Mouse (Mus musculus) hindbrain, postnatal 0 days (tissue): Measurements from ENCODE around the gene Mast4. TPM values are rescaled to one million over a fixed set of nuclear protein-coding genes. Genes with fewer than 3 reads are reported as not detected.

Source experiments
- ATAC-seq: fragments of 200-750 bp; cut with Nextera tagmentation; 2 replicates; pipeline ENCODE4 v1.8.0; 2017; ENCODE audit warnings: mild to moderate bottlenecking, moderate TSS enrichment, moderate library complexity
- DNase-seq: peaks from one replicate; pipeline ENCODE4 v3.0.0-alpha.2; 2015; ENCODE audit warnings: low spot score
- H3K27ac ChIP-seq: fragments of 300-500 bp; sonication (generic); 2 replicates; pipeline ENCODE4 v1.5.1; 2014; ENCODE audit warnings: mild to moderate bottlenecking
- H3K27me3 ChIP-seq: fragments of 300-500 bp; sonication (generic); 2 replicates; pipeline ENCODE4 v1.6.1; 2014; ENCODE audit warnings: low read length, mixed read lengths; ENCODE audit not compliant: insufficient read depth
- H3K36me3 ChIP-seq: fragments of 300-500 bp; sonication (generic); 2 replicates; pipeline ENCODE4 v1.6.1; 2014; ENCODE audit warnings: low read length, mixed read lengths; ENCODE audit not compliant: insufficient read depth
- H3K4me1 ChIP-seq: fragments of 300-500 bp; sonication (generic); 2 replicates; pipeline ENCODE4 v1.6.1; 2014; ENCODE audit warnings: antibody characterized with exemption, low read length, mixed read lengths; ENCODE audit not compliant: insufficient read depth
- H3K4me2 ChIP-seq: fragments of 300-500 bp; sonication (generic); 2 replicates; pipeline ENCODE4 v1.6.1; 2014; ENCODE audit warnings: low read depth, mild to moderate bottlenecking, low read length, moderate library complexity, mixed read lengths
- H3K4me3 ChIP-seq: fragments of 300-500 bp; sonication (generic); 2 replicates; pipeline ENCODE4 v1.5.1; 2014; ENCODE audit warnings: low read length
- H3K9ac ChIP-seq: fragments of 300-500 bp; sonication (generic); replicated peaks from 2 replicates; pipeline ENCODE4 v1.6.1; 2014; ENCODE audit warnings: mild to moderate bottlenecking, low read length, moderate library complexity, mixed read lengths
- H3K9me3 ChIP-seq: fragments of 300-500 bp; sonication (generic); 2 replicates; pipeline ENCODE4 v1.6.1; 2016; ENCODE audit warnings: low read length, mixed read lengths
- CTCF ChIP-seq: IDR thresholded peaks from 2 replicates; pipeline ENCODE4 v1.5.1; 2016; ENCODE audit warnings: antibody characterized with exemption, control low read depth, low read depth
- WGBS: fragments of 180-500 bp; shearing (Covaris S2); extraction: QIAGEN DNeasy Blood & Tissue Kit; methylation state at CpG from one replicate; pipeline ENCODE4 v1.1.7; 2014; 5-methylcytosine and 5-hydroxymethylcytosine counted together
- polyA plus RNA-seq: library from polyadenylated mRNA; unstranded; fragments of >200 nt; fragmentation: Nextera tagmentation; extraction: Ambion mirVana; gene quantifications from 2 replicates; pipeline ENCODE4 v1.2.1, GENCODE M21; 2015
- total RNA-seq: library from RNA; depleted of rRNA; stranded (reverse); fragments of >200 nt; gene quantifications from 2 replicates; pipeline ENCODE4 v1.2.3, GENCODE M21; 2014

Mast4 gene
- total and polyA plus RNA-seq, 2 experiments from 2014 or later, result 23.5 to 31.7 TPM

DNA sequence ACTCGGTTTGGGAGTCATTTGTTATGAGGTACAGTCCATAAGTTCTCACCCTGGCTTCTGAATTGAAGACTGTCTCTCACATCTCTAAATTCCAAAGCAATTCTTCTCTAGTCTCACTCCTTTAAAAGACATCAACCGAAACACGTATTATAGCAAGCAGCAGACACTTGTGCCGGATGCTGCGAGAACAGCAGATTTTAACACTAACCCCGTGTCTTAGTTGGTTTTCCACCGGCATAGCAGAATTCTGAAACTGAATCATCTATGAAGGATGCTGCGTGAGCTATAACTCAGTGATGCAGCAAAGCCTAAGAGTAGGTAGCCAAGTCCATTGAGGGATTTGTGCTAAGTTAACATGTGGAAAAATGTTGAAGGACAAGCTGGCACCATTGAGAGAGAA, 10.5 kb upstream of the Mast4 start:
- DNase-seq (no peak), ATAC-seq (no peak)
- 91% methylated on average over 8 of the region's 8 CpGs for WGBS
- TF ChIP-seq CTCF, result no peak
- Histone ChIP-seq H3K27me3 (no peaks in the 10 kb centered on the region), H3K36me3 (no peaks in the 10 kb centered on the region), H3K4me2 (no peak overlapping the region), H3K9ac (no peak overlapping the region), H3K4me3 (no peak overlapping the region), H3K4me1 (no peaks in the 10 kb centered on the region), H3K27ac (no peak overlapping the region), H3K9me3 (no peaks in the 10 kb centered on the region)

DNA sequence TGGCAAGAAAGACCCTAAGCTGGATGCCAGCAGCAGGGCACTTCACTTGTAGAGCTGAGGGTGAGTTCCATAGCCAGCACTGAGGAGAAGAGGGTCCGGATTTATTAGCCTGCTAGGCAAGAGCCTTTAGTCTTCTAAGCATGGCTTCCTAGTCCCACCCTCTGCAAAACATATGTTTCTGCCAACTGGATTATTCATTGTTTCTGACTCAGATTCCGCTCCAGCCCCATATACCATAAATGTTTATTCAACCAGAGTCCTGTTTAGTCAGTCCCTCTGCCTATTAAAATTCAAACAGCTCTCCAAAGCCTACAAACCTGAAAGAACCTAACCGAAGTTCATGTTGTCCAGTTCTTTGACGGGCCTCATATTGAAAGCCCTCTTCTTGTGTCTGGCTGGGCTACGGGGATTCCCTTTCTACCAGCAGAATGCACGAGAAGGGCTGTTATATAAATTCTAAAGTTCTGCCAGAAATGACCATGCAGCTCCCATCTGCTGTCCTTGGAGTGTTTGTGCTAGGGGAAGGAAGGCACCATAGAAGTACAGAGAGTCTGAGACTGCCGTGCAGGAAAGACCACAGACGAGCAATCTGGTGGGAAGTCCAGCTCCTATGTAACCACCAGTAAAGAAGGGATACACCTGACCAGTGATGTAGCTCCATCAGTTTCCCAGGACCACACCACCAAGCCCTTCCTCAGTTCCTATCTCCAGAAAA, 9.9 kb upstream of the Mast4 start:
- Histone ChIP-seq H3K4me2 (no peak overlapping the region), H3K9ac (no peak overlapping the region), H3K27ac (no peak overlapping the region), H3K4me1 (no peaks in the 10 kb centered on the region), H3K36me3 (no peaks in the 10 kb centered on the region), H3K27me3 (no peaks in the 10 kb centered on the region), H3K4me3 (no peak overlapping the region), H3K9me3 (no peaks in the 10 kb centered on the region)
- no peak for TF ChIP-seq CTCF
- ATAC-seq (no peak), DNase-seq (no peak)
- WGBS, result 86% methylated on average over 8 of the region's 8 CpGs

DNA sequence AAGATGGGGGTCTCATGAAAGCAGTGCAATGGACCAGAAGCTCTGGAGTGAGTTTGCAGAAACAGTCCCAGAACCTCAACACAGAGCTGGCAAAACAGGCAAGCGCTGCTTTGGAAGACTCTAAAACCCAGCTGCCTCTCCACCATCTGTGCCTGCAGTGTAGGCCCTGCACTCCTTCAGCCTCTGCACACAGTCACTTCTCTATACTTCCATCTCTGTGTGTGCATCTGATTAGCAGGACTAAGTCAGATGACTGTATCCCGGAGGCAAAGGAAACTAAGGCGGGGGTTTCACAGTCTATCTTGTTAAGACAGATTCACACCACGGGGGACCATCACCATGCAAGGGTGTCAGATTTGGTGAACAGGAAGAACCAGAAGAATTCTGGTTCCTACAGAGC, 6.7 kb upstream of the Mast4 start:
- Histone ChIP-seq H3K4me1 (no peaks in the 10 kb centered on the region), H3K9me3 (no peaks in the 10 kb centered on the region), H3K27ac (no peak overlapping the region), H3K4me2 (no peak overlapping the region), H3K27me3 (0 out of 2 replicates have a peak, but pooled peaks cover 2% of the 10 kb centered on the region), H3K36me3 (no peaks in the 10 kb centered on the region), H3K9ac (no peak overlapping the region), H3K4me3 (no peak overlapping the region)
- TF ChIP-seq CTCF, result no peak
- 81% methylated on average over 4 of the region's 4 CpGs for WGBS
- DNase-seq (no peak), ATAC-seq (no peak)

DNA sequence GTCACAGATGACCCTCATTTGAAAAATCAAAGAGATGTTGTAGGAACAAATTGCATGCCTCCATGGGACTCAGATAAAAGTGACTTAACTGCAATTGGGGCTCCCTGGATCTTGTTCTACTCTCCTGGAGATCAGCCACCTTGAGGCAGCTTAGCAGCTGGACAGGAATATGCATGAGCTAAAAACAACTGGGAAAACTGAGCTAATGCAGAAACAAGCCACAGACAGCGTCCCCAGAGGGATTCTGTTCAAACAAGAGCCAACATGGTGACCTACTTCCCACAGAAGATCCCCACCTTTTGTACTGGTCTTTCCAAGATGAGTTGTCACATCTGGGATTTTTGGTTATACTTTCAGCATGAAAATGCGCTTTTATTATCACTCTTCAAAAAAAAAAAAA, 4.3 kb upstream of the Mast4 start:
- ATAC-seq (no peak), DNase-seq (no peak)
- Histone ChIP-seq H3K36me3 (no peaks in the 10 kb centered on the region), H3K27ac (no peak overlapping the region), H3K9me3 (no peaks in the 10 kb centered on the region), H3K9ac (no peak overlapping the region), H3K4me2 (no peak overlapping the region), H3K4me3 (no peak overlapping the region), H3K27me3 (peaks cover 5% of the 10 kb centered on the region; the same call in 1 of the 2 replicates), H3K4me1 (peaks cover 2% of the 10 kb centered on the region)
- no peak for TF ChIP-seq CTCF
- WGBS, result 78% methylated on average over 2 of the region's 2 CpGs

DNA sequence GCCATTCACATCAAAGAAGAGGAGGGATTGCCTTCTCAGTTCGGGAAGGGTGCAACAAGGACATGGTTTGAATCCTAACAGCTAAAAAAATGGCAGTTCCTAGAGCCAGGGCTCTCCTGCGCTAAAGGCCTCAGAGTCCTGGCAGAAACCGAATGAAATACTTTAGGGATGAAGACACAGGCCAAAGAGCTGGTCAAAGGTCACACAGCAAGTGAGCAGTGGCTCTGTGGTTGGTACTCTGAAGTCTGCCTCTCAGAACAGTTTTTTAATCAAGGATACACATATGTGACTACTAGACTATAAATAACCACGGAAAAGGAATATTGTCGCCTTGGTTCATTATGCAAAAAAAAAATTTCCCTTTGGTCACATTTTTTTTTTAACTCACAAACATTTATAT, 1.9 kb upstream of the Mast4 start:
- Histone ChIP-seq H3K9me3 (no peaks in the 10 kb centered on the region), H3K4me1 (peaks cover 4% of the 10 kb centered on the region), H3K4me2 (no peak overlapping the region), H3K36me3 (no peaks in the 10 kb centered on the region), H3K4me3 (no peak overlapping the region), H3K27ac (no peak overlapping the region), H3K27me3 (peaks cover 5% of the 10 kb centered on the region; the same call in 1 of the 2 replicates), H3K9ac (no peak overlapping the region)
- ATAC-seq (no peak), DNase-seq (no peak)
- TF ChIP-seq CTCF, result no peak
- WGBS, result 31% methylated on average over 5 of the region's 5 CpGs

DNA sequence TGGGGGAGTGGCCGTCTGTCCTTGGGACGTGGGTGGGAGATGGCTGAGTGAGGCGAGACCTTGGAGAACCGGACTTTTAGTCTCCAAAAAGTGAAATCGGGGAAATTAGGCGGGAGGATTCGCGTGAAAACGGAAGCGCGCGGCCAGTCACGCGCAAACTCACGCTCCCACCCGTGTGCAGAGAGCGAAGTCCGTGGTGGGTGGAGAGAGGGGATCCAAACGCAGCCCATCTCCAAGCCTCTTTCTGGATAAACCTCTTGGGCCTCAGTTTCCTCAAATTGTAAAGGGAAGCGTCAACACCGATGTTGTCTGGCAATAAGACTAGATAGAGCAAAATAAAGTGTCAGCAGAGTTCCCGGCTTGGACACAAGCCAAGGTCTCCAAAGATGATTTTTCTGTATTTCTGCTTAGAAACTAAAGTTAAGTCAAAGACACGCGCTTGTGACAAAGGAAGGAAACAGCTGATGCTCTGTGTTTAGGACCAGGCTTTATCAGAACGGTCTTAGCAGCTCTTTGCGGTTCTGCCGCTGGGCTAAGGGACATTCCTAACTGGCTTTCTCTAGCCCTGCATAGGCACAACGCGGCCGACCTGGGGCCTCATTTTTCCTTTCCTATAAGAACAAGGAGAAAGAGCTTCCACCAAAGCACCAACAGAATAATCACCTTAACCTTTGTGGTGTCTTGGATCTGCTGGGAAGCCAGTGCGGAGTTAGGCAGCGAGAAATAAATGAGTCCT, 594 bp upstream of the Mast4 start:
- 2% methylated on average over 32 of the region's 32 CpGs for WGBS
- peak; percentile 26 for DNase-seq

More for the DNA sequence above, 594 bp upstream of the Mast4 start:
- no peak for TF ChIP-seq CTCF
- H3K9me3 ChIP-seq, result no peaks in the 10 kb centered on the region
- peak overlapping the region; percentile 97 for H3K4me2 ChIP-seq
- peaks cover 4% of the 10 kb centered on the region for H3K4me1 ChIP-seq
- peak overlapping the region; percentile 51 for H3K9ac ChIP-seq
- ATAC-seq, result 0 out of 2 replicates have a peak, but pooled peaks have one; percentile 3
- no peak overlapping the region for H3K27ac ChIP-seq
- H3K4me3 ChIP-seq, result peak overlapping the region; percentile 71
- H3K27me3 ChIP-seq, result peaks cover 5% of the 10 kb centered on the region; the same call in 1 of the 2 replicates
- H3K36me3 ChIP-seq, result no peaks in the 10 kb centered on the region
